Mouse (Mus musculus) kidney, postnatal 25 days (tissue): ENCODE results near the gene Tpst2.

Experiments
- DNase-seq, 2 experiments: peaks; one replicate each; pipeline ENCODE4 v3.0.0; 2021; ENCODE audit warnings: mixed read lengths in 2 of 2

Gene Tpst2

GRCm38 (mm10) chr5:112339215-112339614 lies 62.7 kb downstream of the Tpst2 start:
- DNase-seq: no peak

GRCm38 (mm10) chr5:112342463-112343204 lies 66.1 kb downstream of the Tpst2 start, which contains the start of the genes Srrd and Hps4:
Gene Srrd (minus strand): TSS chr5:112343040.
Gene Hps4 (plus strand): TSS chr5:112343083.
- DNase-seq: peak; percentile 85 to 91

DNA sequence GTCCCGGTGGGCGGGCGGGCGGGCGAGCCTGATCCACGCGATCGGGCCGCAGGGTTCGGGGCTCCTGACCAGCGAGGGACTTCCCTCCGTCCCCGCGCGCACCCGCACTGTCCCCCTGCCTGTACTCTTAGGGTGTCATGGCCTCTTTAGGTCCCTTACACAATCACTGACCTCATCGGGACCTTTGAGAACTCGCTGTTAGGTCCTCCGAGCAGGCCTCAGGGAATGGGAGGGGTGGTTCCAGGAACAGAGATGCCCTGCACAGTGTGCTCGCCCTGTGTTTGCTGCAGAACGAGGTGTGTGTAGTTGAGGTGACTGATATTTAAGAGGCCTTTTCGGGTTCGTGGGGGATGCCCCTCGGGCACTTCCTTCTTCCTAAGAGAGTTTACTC lies 66.7 kb downstream of the Tpst2 start:
- no peak for DNase-seq

- DNase-seq: peak; percentile 34 to 69
These were observed 67.8 kb downstream of the Tpst2 start for GRCm38 (mm10) chr5:112344092-112344960.

GRCm38 (mm10) chr5:112346211-112346965 lies 69.9 kb downstream of the Tpst2 start:
- DNase-seq: no peak

- no peak for DNase-seq
These were observed 72.7 kb downstream of the Tpst2 start for GRCm38 (mm10) chr5:112349169-112349568.

DNA sequence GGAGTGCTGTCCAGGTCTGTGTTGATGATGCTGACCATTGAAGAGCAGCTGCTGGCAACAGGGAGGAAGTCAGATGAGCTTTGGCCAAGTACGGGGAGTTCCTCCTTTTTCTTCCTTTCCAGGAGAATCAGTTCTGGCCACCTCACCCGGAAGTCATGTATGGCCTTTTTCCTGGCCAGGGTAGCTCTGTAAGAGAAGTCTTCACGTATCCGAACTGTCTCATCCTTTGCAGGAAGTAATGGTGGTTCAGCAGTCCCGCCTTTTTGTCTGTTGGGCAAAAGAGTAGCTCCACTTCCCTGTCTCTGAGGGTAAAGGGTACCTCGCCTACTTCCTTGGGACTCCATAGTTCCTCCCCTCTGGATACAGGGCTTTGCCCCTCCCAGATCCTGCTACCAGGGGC lies 79.0 kb downstream of the Tpst2 start:
- DNase-seq: no peak

DNA sequence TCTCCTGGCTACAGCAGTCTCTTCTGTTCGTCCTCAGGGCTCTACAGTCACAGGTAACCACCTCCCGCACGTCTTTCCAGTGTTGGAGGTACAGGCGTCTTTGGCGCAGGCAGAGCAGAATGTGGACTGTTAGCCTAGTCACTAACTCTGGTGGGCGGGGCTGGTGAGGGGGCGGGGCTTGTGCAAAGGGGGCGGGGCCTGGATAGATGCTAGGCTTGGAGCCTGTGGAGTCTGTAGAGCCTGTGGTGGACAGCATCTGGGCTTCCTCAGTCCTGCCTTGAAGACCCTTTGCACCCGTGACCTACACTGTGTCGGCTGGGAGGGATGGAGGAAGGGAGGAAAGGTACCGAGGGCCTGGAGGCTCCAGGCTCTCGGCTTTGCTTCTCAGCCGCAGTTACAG lies 79.4 kb downstream of the Tpst2 start, which contains the start of gene Gm6583:
TSS of gene Gm6583 (minus strand) at position 124 of the 400 bp plus-strand sequence.
- no peak for DNase-seq

DNA sequence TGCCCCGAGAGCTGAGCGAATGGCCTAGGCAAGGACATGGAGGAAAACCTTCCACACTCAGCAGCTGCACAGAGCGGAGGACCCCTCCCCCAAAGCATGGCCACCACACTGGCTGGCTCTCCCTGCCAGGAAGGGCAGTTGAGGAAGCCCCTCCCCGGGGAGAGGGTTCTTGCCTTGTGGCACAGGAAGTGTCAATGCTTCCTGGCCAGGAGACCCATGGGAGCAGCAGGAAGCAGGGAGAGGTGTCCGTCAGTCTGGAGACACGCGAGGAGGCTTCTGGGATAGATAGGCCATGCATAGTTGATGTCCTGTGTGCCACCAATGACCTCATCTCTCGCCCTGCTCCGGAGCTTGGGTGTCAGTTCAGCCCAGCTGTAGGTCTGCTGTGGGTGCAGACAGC lies 79.8 kb downstream of the Tpst2 start:
- peak; percentile 17 to 64 for DNase-seq

- no peak for DNase-seq
These were observed 83.0 kb downstream of the Tpst2 start for GRCm38 (mm10) chr5:112359520-112359919.

DNA sequence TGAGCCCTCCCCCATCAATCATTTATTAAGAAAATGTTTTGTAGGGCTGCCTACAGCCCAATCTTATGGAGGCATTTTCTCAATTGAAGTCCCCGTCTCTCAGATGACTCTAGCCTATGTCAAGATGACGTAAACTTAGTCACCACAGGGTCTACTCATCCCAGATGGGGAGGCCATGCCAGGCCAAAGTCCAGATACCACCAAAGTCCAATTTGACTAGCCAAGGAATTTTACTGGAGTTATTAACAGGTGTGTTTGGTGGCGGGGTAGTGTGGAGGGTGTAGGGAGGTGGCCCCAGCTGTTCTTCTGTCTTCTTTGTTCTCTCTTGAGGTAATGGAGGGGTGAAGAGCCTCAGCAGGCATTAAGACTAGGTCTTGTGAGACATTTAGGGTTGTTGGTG lies 83.6 kb downstream of the Tpst2 start:
- no peak for DNase-seq

DNA sequence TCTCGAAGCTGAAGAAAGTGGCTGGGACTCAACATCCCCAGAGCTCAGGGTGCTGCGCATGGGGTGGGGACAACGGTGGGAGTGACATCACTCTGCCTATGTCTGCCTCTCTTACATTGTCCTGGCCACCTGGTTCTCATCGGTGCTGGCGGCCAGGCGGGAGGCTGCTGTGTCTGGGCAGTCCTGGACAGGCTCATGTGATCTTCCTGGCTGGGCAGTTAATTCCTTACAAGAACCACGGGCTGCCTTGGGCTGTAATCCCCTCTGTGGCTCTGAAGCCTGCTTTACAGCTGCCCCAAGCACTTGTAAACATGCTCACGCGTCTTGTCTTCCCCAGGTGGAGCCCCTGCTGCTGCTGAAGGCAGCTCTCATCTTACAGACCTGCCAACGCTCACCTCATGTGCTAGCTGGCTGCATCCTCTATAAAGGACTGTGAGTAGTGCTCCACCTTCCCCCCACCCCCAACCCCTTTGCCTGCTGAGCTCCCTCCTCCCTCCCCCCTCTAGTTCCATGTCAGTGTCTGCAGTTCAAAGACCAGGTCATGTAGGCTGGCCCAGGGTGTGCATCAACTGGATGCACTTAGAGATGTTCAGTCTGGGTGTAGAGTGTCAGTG lies 87.8 kb downstream of the Tpst2 start:
- DNase-seq: no peak
